Mouse (Mus musculus) hindbrain, embryonic 15.5 days (tissue): Measurements from ENCODE around the gene Wap. TPM values are rescaled to one million over a fixed set of nuclear protein-coding genes. Genes with fewer than 3 reads are reported as not detected.

Experiments used
- ATAC-seq: fragments of 200-750 bp; cut with Nextera tagmentation; 2 replicates; pipeline ENCODE4 v1.8.0; 2017; ENCODE audit warnings: low read depth, moderate number of reproducible peaks, moderate TSS enrichment; ENCODE audit not compliant: low FRiP score
- H3K27ac ChIP-seq: fragments of 300-500 bp; sonication (generic); replicated peaks from 2 replicates; pipeline ENCODE4 v1.5.1; 2015; ENCODE audit warnings: mild to moderate bottlenecking, inconsistent platforms
- H3K27me3 ChIP-seq: fragments of 300-500 bp; sonication (generic); 2 replicates; pipeline ENCODE4 v1.6.1; 2015; ENCODE audit warnings: control low read depth, inconsistent platforms
- H3K36me3 ChIP-seq: fragments of 300-500 bp; sonication (generic); 2 replicates; pipeline ENCODE4 v1.6.1; 2015; ENCODE audit warnings: control low read depth, inconsistent platforms
- H3K4me1 ChIP-seq: fragments of 300-500 bp; sonication (generic); replicated peaks from 2 replicates; pipeline ENCODE4 v1.6.1; 2015; ENCODE audit warnings: control low read depth, inconsistent platforms
- H3K4me2 ChIP-seq: fragments of 300-500 bp; sonication (generic); 2 replicates; pipeline ENCODE4 v1.6.1; 2015; ENCODE audit warnings: moderate library complexity, mild to moderate bottlenecking, inconsistent platforms
- H3K4me3 ChIP-seq: fragments of 300-500 bp; sonication (generic); 2 replicates; pipeline ENCODE4 v1.5.1; 2015; ENCODE audit warnings: mild to moderate bottlenecking, inconsistent platforms
- H3K9ac ChIP-seq: fragments of 300-500 bp; sonication (generic); 2 replicates; pipeline ENCODE4 v1.6.1; 2015; ENCODE audit warnings: inconsistent platforms
- H3K9me3 ChIP-seq: fragments of 300-500 bp; sonication (generic); 2 replicates; pipeline ENCODE4 v1.6.1; 2016; ENCODE audit warnings: control low read depth, inconsistent platforms
- WGBS: fragments of 180-500 bp; shearing (Covaris S2); methylation state at CpG from one replicate; pipeline ENCODE4 v1.1.7; 2015; 5-methylcytosine and 5-hydroxymethylcytosine counted together
- polyA plus RNA-seq: library from polyadenylated mRNA; unstranded; fragments of >200 nt; fragmentation: Nextera tagmentation; extraction: Ambion mirVana; gene quantifications from 2 replicates; pipeline ENCODE4 v1.2.1, GENCODE M21; 2015

Gene Wap
- polyA plus RNA-seq: not detected in 2 replicates

- no peak within 1 kb of the TSS for H3K27ac ChIP-seq
- no peak for ATAC-seq
- H3K36me3 ChIP-seq: no peaks in the 10 kb centered on the region
- 96% methylated on average over 4 of the region's 4 CpGs for WGBS
- H3K9ac ChIP-seq: no peak within 1 kb of the TSS
- H3K27me3 ChIP-seq: no peaks in the 10 kb centered on the region
- H3K4me2 ChIP-seq: no peak within 1 kb of the TSS
- no peaks in the 10 kb centered on the region for H3K9me3 ChIP-seq
- H3K4me1 ChIP-seq: no peaks in the 10 kb centered on the region
- H3K4me3 ChIP-seq: no peak within 1 kb of the TSS
These were observed at the start of gene Wap for GRCm38 (mm10) chr11:6638537-6638936. TSS of gene Wap (minus strand) at chr11:6638637.

- no peaks in the 10 kb centered on the region for H3K36me3 ChIP-seq
- H3K4me1 ChIP-seq: 0 out of 2 replicates have a peak, but pooled peaks cover 4% of the 10 kb centered on the region
- H3K27ac ChIP-seq: no peak overlapping the region
- 49% methylated on average over 3 of the region's 3 CpGs for WGBS
- H3K9me3 ChIP-seq: no peaks in the 10 kb centered on the region
- no peaks in the 10 kb centered on the region for H3K27me3 ChIP-seq
- no peak overlapping the region for H3K4me3 ChIP-seq
- H3K4me2 ChIP-seq: no peak overlapping the region
- no peak overlapping the region for H3K9ac ChIP-seq
- ATAC-seq: no peak
These were observed 46.3 kb upstream of the Wap start for GRCm38 (mm10) chr11:6684741-6685140.

DNA sequence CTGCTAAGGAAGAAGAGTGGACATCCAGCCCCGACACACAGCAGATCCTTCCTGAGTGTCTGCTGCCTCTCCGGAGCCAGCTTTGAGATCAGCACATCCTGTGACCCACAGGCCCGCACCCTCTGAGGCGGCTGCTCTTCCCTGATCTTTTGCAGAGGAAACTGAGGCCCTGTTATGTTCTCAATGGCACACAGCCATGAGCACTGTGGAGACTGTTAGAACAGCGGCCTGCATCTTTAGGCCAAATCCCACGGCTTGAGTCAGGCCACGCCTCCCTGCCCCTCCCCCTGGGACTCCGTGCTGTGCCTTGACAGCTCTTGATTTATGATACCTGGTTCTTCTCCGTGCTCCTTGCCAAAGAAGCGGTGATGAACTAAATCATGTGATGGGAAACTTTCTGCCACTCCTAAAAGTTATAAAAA lies 42.0 kb upstream of the Wap start:
- H3K9ac ChIP-seq: no peak overlapping the region
- no peak overlapping the region for H3K4me3 ChIP-seq
- H3K27me3 ChIP-seq: no peaks in the 10 kb centered on the region
- no peaks in the 10 kb centered on the region for H3K9me3 ChIP-seq
- peak; percentile 74 for ATAC-seq
- no peak overlapping the region for H3K27ac ChIP-seq
- WGBS: 22% methylated on average over 10 of the region's 10 CpGs
- 0 out of 2 replicates have a peak, but pooled peaks cover 4% of the 10 kb centered on the region for H3K4me1 ChIP-seq
- H3K4me2 ChIP-seq: no peak overlapping the region
- H3K36me3 ChIP-seq: no peaks in the 10 kb centered on the region

GRCm38 (mm10) chr11:6679694-6680396 lies 41.4 kb upstream of the Wap start:
- Histone ChIP-seq H3K9me3 (no peaks in the 10 kb centered on the region), H3K27ac (no peak overlapping the region), H3K4me2 (no peak overlapping the region), H3K4me1 (0 out of 2 replicates have a peak, but pooled peaks cover 4% of the 10 kb centered on the region), H3K27me3 (no peaks in the 10 kb centered on the region), H3K4me3 (no peak overlapping the region), H3K9ac (no peak overlapping the region), H3K36me3 (no peaks in the 10 kb centered on the region)
- WGBS: 56% methylated on average over 17 of the region's 17 CpGs
- ATAC-seq: peak; percentile 10; the same call in 1 of the 2 replicates

DNA sequence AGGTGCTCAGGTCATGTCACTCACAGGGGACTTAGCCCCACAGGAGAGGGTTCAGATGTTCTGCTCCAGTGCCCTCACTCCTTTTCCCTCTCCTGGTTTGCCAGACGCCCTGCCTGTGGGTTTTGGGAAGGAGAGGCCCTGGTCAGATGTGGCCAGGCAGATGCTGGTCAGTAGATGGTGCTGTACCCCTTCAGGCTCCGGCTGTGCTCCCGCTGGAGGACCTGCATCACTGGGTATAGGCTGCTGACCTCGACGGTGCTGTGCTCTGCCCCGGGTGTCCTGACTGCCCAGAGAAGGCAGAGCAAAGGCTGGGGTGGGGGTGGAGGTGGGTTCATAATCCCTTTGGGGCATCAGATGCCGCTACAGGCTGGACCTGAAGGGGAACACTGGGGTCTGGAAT lies 39.1 kb upstream of the Wap start:
- no peak overlapping the region for H3K4me2 ChIP-seq
- 20% methylated on average over 7 of the region's 7 CpGs for WGBS
- no peaks in the 10 kb centered on the region for H3K27me3 ChIP-seq
- H3K36me3 ChIP-seq: no peaks in the 10 kb centered on the region
- no peaks in the 10 kb centered on the region for H3K9me3 ChIP-seq
- ATAC-seq: peak; percentile 64; the same call in 1 of the 2 replicates
- H3K9ac ChIP-seq: no peak overlapping the region
- no peak overlapping the region for H3K27ac ChIP-seq
- 0 out of 2 replicates have a peak, but pooled peaks cover 4% of the 10 kb centered on the region for H3K4me1 ChIP-seq
- no peak overlapping the region for H3K4me3 ChIP-seq

GRCm38 (mm10) chr11:6676641-6677040 lies 38.2 kb upstream of the Wap start:
- Histone ChIP-seq H3K36me3 (no peaks in the 10 kb centered on the region), H3K4me1 (0 out of 2 replicates have a peak, but pooled peaks cover 4% of the 10 kb centered on the region), H3K4me2 (no peak overlapping the region), H3K4me3 (no peak overlapping the region), H3K9ac (no peak overlapping the region), H3K27ac (no peak overlapping the region), H3K9me3 (no peaks in the 10 kb centered on the region), H3K27me3 (no peaks in the 10 kb centered on the region)
- WGBS: 87% methylated on average over 9 of the region's 9 CpGs
- ATAC-seq: no peak

- Histone ChIP-seq H3K4me1 (0 out of 2 replicates have a peak, but pooled peaks cover 2% of the 10 kb centered on the region), H3K9ac (no peak overlapping the region), H3K9me3 (no peaks in the 10 kb centered on the region), H3K36me3 (no peaks in the 10 kb centered on the region), H3K4me3 (no peak overlapping the region), H3K27ac (no peak overlapping the region), H3K27me3 (no peaks in the 10 kb centered on the region), H3K4me2 (no peak overlapping the region)
- ATAC-seq: no peak
- 63% methylated on average over 7 of the region's 7 CpGs for WGBS
These were observed 37.0 kb upstream of the Wap start for GRCm38 (mm10) chr11:6675402-6675801.

GRCm38 (mm10) chr11:6674701-6675100 lies 36.3 kb upstream of the Wap start:
- Histone ChIP-seq H3K27me3 (no peaks in the 10 kb centered on the region), H3K36me3 (no peaks in the 10 kb centered on the region), H3K4me1 (no peaks in the 10 kb centered on the region), H3K9me3 (no peaks in the 10 kb centered on the region), H3K9ac (no peak overlapping the region), H3K4me2 (no peak overlapping the region), H3K27ac (no peak overlapping the region), H3K4me3 (no peak overlapping the region)
- 93% methylated on average over 9 of the region's 9 CpGs for WGBS
- no peak for ATAC-seq

DNA sequence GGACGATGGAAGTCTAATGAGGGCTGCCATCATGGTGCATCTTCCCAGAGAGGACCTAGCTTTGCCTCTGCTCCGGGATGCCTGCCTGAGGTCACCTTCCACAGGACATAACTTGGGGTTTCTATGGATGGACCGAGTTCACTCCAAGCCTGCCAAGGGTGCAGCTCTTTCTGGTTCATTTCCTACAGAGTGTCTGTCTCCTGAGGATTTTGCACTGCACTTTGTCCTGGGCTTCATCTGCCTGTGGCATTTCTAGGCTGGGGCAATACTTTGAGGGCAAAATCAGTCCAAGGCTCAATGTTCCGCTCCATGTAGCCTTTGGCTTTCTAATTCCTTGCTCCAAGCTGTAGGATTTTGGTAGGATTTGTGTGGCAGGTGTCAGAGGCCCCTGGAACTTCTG lies 32.4 kb upstream of the Wap start:
- Histone ChIP-seq H3K36me3 (no peaks in the 10 kb centered on the region), H3K9me3 (0 out of 2 replicates have a peak, but pooled peaks cover 8% of the 10 kb centered on the region), H3K4me1 (no peaks in the 10 kb centered on the region), H3K27ac (no peak overlapping the region), H3K4me3 (no peak overlapping the region), H3K4me2 (no peak overlapping the region), H3K27me3 (no peaks in the 10 kb centered on the region), H3K9ac (no peak overlapping the region)
- 92% methylated on average over 4 of the region's 4 CpGs for WGBS
- ATAC-seq: no peak

- H3K9me3 ChIP-seq: 0 out of 2 replicates have a peak, but pooled peaks cover 8% of the 10 kb centered on the region
- no peak overlapping the region for H3K27ac ChIP-seq
- H3K36me3 ChIP-seq: no peaks in the 10 kb centered on the region
- H3K27me3 ChIP-seq: no peaks in the 10 kb centered on the region
- no peak overlapping the region for H3K9ac ChIP-seq
- no peak overlapping the region for H3K4me3 ChIP-seq
- ATAC-seq: no peak
- 47% methylated on average over 2 of the region's 2 CpGs for WGBS
- H3K4me2 ChIP-seq: no peak overlapping the region
- no peaks in the 10 kb centered on the region for H3K4me1 ChIP-seq
These were observed 31.6 kb upstream of the Wap start for GRCm38 (mm10) chr11:6670044-6670443.

DNA sequence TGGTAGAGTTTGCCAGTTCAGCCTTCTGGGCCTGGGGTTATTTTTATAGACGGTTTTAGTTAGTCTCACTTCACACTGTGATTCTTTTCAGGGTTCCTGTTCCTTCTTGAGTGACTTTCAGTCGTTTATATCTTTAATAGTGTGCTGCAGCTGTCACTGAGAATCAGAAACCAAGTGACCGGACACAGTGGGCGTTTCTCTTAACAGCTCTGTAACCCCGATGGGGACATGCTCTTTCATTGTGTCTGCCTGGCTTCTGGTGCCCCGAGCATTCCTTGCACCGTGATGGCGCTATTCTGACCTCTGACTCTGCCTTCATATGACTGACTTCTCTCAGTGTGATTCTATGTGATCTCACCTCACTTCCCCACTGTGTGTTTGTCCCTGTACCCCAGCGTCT lies 30.6 kb upstream of the Wap start:
- H3K27me3 ChIP-seq: no peaks in the 10 kb centered on the region
- 0 out of 2 replicates have a peak, but pooled peaks cover 8% of the 10 kb centered on the region for H3K9me3 ChIP-seq
- H3K27ac ChIP-seq: no peak overlapping the region
- 16% methylated on average over 9 of the region's 9 CpGs for WGBS
- H3K4me2 ChIP-seq: no peak overlapping the region
- H3K36me3 ChIP-seq: no peaks in the 10 kb centered on the region
- no peaks in the 10 kb centered on the region for H3K4me1 ChIP-seq
- no peak for ATAC-seq
- H3K9ac ChIP-seq: no peak overlapping the region
- H3K4me3 ChIP-seq: no peak overlapping the region

DNA sequence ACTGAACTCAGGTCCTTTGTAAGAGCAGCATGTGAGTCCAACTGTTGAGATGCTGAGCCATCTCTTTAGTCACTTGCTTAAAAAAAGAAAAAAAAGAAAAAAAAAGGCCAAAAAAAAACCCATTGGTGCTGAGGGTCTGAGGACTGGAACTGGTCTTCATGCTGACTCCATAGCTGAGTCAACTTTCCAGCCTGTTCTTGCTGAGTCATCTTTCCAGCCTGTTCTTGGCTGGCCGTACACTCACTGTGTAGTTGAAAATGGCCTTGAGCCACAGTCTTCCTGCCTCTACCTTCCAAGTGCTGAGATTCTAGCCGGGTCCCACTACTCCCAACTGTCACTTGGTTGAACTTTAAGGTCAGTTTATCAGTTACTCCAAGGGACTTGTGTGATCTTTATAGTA lies 28.2 kb upstream of the Wap start:
- H3K36me3 ChIP-seq: no peaks in the 10 kb centered on the region
- peaks cover 4% of the 10 kb centered on the region; the same call in 1 of the 2 replicates for H3K4me1 ChIP-seq
- H3K27ac ChIP-seq: no peak overlapping the region
- 0 out of 2 replicates have a peak, but pooled peaks cover 8% of the 10 kb centered on the region for H3K9me3 ChIP-seq
- no peak overlapping the region for H3K9ac ChIP-seq
- no peak for ATAC-seq
- 92% methylated on average over 2 of the region's 2 CpGs for WGBS
- H3K4me3 ChIP-seq: no peak overlapping the region
- no peaks in the 10 kb centered on the region for H3K27me3 ChIP-seq
- H3K4me2 ChIP-seq: no peak overlapping the region
